Mouse (Mus musculus) hindbrain, embryonic 13.5 days (tissue): ENCODE results near the gene Adgrd1. TPM values are rescaled to one million over a fixed set of nuclear protein-coding genes. Genes with fewer than 3 reads are reported as not detected.

Source experiments
- ATAC-seq: fragments of 200-750 bp; cut with Nextera tagmentation; 2 replicates; pipeline ENCODE4 v1.8.0; 2017; ENCODE audit warnings: moderate TSS enrichment; ENCODE audit not compliant: low FRiP score
- H3K27ac ChIP-seq: fragments of 300-500 bp; sonication (generic); 2 replicates; pipeline ENCODE4 v1.5.1; 2015; ENCODE audit warnings: inconsistent platforms, mild to moderate bottlenecking, moderate library complexity
- H3K27me3 ChIP-seq: fragments of 300-500 bp; sonication (generic); 2 replicates; pipeline ENCODE4 v1.6.1; 2015; ENCODE audit warnings: mild to moderate bottlenecking, inconsistent platforms
- H3K36me3 ChIP-seq: fragments of 300-500 bp; sonication (generic); 2 replicates; pipeline ENCODE4 v1.6.1; 2015; ENCODE audit warnings: mild to moderate bottlenecking, inconsistent platforms
- H3K4me1 ChIP-seq: fragments of 300-500 bp; sonication (generic); replicated peaks from 2 replicates; pipeline ENCODE4 v1.6.1; 2015; ENCODE audit warnings: inconsistent platforms
- H3K4me2 ChIP-seq: fragments of 300-500 bp; sonication (generic); 2 replicates; pipeline ENCODE4 v1.6.1; 2015; ENCODE audit warnings: inconsistent platforms, mild to moderate bottlenecking, moderate library complexity
- H3K4me3 ChIP-seq: fragments of 300-500 bp; sonication (generic); 2 replicates; pipeline ENCODE4 v1.5.1; 2015; ENCODE audit warnings: mild to moderate bottlenecking, inconsistent platforms
- H3K9ac ChIP-seq: fragments of 300-500 bp; sonication (generic); 2 replicates; pipeline ENCODE4 v1.6.1; 2015; ENCODE audit warnings: mild to moderate bottlenecking, inconsistent platforms
- H3K9me3 ChIP-seq: fragments of 300-500 bp; sonication (generic); 2 replicates; pipeline ENCODE4 v1.6.1; 2016; ENCODE audit warnings: inconsistent platforms
- WGBS: fragments of 180-500 bp; shearing (Covaris S2); methylation state at CpG from one replicate; pipeline ENCODE4 v1.1.7; 2015; 5-methylcytosine and 5-hydroxymethylcytosine counted together
- polyA plus RNA-seq: library from polyadenylated mRNA; unstranded; fragments of >200 nt; fragmentation: Nextera tagmentation; extraction: Ambion mirVana; gene quantifications from 2 replicates; pipeline ENCODE4 v1.2.1, GENCODE M21; 2015

Adgrd1 gene
- polyA plus RNA-seq, 1 experiment from 2014 or later = 0.14 TPM

DNA sequence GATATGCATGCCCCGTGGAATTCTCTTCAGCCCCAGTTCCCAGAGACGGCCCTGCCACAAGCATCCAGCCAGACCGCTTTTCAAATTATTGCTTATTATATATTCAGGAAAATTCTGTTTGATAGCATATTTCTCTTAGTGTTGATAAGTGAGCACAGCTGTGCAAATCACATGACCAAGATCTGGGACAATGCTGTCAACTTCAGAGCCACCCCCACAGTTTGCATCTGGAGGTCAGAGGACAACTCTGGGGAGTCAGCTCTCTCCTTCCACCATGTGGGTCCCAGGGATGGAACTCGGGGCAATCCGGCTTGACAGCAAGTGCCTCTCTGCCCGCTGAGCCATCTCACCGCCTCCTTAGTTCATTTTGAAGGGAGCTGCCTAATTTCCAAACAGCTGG lies 69.0 kb downstream of the Adgrd1 start:
- Histone ChIP-seq H3K9ac (no peak overlapping the region), H3K9me3 (no peaks in the 10 kb centered on the region), H3K4me1 (peaks cover 14% of the 10 kb centered on the region), H3K4me3 (no peak overlapping the region), H3K27me3 (no peaks in the 10 kb centered on the region), H3K4me2 (no peak overlapping the region), H3K27ac (no peak overlapping the region), H3K36me3 (no peaks in the 10 kb centered on the region)
- 78% methylated on average over 7 of the region's 7 CpGs for WGBS
- no peak for ATAC-seq

DNA sequence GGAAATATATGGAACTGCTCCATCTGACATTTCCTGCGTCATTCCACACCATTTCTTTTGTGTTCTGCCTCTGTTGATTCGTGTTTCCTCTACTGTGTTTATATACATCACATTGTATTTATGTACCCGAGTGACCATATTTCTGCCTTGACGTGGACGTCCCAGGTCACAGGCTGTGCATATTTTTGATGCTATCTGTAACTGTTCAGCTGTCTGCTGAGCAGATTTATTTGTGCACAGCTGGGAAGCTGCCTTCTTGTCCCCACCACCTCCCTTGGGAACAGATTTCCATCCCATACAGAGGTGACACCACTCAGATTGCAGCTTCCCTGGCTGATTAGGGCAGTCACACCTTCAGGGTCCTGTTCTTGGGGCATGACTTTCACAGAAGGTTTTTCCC lies 72.5 kb downstream of the Adgrd1 start:
- no peak for ATAC-seq
- no peaks in the 10 kb centered on the region for H3K36me3 ChIP-seq

DNA sequence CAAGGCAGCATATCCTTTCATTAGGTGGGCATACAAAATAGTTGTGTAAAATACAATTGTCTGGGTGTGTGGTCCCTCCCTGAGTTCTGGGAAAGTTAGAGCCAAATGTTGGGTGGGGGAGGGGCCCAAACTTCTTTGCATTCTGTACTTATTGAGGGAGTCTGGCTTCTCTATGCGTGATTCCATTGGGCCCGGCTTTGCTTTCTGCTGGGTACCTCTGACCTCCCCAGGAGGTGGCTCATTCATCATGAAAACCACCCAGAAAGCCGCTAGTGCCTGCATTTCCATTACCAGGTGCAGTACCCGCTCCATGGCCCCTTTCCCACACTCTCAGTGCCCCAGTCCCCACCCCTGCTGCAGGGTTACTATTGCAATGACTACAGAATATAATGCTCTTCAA lies 73.0 kb downstream of the Adgrd1 start:
- no peaks in the 10 kb centered on the region for H3K9me3 ChIP-seq
- H3K4me1 ChIP-seq = peaks cover 14% of the 10 kb centered on the region
- H3K27ac ChIP-seq = no peak overlapping the region
- H3K9ac ChIP-seq = no peak overlapping the region
- no peaks in the 10 kb centered on the region for H3K36me3 ChIP-seq
- H3K27me3 ChIP-seq = no peaks in the 10 kb centered on the region
- ATAC-seq = no peak
- WGBS = 7% methylated on average over 4 of the region's 4 CpGs
- H3K4me2 ChIP-seq = no peak overlapping the region
- H3K4me3 ChIP-seq = no peak overlapping the region

More for the DNA sequence above, 72.5 kb downstream of the Adgrd1 start:
- no peaks in the 10 kb centered on the region for H3K9me3 ChIP-seq
- H3K27ac ChIP-seq = no peak overlapping the region; the same call in 1 of the 2 replicates
- H3K4me3 ChIP-seq = no peak overlapping the region
- H3K4me1 ChIP-seq = peaks cover 14% of the 10 kb centered on the region
- no peak overlapping the region for H3K4me2 ChIP-seq
- H3K27me3 ChIP-seq = no peaks in the 10 kb centered on the region
- 38% methylated on average over 5 of the region's 5 CpGs for WGBS
- no peak overlapping the region for H3K9ac ChIP-seq

DNA sequence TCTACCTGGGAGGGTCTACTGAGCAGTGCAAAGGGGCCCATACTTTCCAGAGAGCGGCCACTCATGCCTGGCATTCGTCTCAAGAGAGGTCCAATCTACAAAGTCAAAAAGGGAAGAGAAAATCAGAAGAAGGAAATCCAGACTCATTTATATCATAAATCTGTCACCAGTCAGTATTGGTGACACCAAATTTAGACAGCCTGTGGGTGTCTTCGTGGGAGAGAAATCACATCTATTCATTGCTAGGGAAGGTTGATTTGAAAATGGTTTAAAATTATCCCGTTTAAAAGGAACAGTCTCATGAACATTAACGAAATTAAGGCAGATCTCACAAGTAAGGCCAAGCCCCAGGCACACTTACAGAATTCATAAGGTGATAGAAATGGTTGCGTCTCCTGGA lies 76.0 kb downstream of the Adgrd1 start:
- ATAC-seq = no peak
- Histone ChIP-seq H3K4me1 (peaks cover 14% of the 10 kb centered on the region), H3K4me2 (no peak overlapping the region), H3K4me3 (no peak overlapping the region), H3K27me3 (0 out of 2 replicates have a peak, but pooled peaks cover 9% of the 10 kb centered on the region), H3K9ac (no peak overlapping the region), H3K36me3 (no peaks in the 10 kb centered on the region), H3K9me3 (no peaks in the 10 kb centered on the region), H3K27ac (no peak overlapping the region)
- 92% methylated on average over 6 of the region's 6 CpGs for WGBS

DNA sequence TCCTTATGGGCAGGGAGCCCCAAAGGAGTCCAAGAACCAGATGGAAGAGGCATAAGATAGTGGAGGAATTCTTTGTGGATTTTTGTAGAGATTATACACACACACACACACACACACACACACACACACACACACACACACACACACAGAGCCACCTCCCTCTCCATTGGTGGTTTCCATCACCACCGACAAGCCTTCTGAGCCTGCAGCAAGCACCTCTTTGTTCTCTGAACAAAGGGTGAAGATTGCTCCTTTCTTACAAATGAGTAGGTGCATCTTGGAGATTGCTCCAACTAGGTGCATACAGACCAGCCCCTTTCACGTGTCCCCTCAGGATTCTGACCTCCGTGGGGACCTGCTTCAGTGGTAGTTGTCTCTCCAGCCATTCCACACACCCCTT lies 79.4 kb downstream of the Adgrd1 start:
- no peak overlapping the region for H3K4me3 ChIP-seq
- no peak for ATAC-seq

DNA sequence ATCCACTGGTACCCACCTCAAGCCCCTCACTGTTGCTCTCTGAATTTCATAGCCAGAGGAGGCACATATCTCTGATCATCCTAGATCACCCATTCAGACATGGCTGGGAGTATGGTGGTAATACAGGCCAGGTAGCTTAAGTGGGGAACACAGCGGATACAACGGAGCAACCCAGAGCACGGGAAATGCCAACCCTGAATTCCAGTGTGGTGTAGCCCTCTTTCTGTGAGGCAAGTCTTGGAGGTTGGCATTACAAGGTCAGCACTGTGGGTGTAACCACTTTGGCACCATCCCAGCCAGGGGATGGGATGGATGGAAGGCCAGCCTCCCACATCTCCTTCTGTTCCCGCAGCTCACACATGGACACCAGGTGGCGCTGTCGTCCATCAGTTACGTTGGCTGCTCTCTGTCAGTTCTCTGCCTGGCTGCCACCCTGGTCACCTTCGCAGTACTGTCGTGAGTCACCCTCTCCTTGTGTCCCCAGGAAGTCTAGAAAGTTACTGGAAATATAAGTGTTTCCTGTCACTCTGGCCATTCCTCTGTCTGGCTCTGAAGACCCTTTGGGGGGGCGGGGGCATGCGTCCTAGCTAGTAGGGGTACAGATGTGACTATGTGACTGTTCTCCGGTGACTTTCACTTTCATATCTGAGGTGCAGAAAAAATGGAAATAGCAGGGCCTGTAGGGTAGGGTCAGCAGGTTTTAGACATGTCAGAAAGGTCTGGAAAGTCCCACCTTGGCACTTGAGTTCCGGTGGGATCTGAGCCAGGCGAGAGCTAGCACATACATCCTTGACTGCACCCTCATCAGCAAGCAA lies 81.4 kb downstream of the Adgrd1 start:
- peaks cover 12% of the 10 kb centered on the region for H3K4me1 ChIP-seq
- peaks cover 21% of the 10 kb centered on the region; the same call in 1 of the 2 replicates for H3K27me3 ChIP-seq
- no peaks in the 10 kb centered on the region for H3K36me3 ChIP-seq
- no peak overlapping the region for H3K4me2 ChIP-seq
- no peak overlapping the region for H3K9ac ChIP-seq
- no peaks in the 10 kb centered on the region for H3K9me3 ChIP-seq
- 51% methylated on average over 14 of the region's 14 CpGs for WGBS
- ATAC-seq = peak; percentile 58
- no peak overlapping the region for H3K27ac ChIP-seq
- H3K4me3 ChIP-seq = no peak overlapping the region

More for the DNA sequence above, 79.4 kb downstream of the Adgrd1 start:
- WGBS = 13% methylated on average over 3 of the region's 3 CpGs
- Histone ChIP-seq H3K27me3 (peaks cover 17% of the 10 kb centered on the region; the same call in 1 of the 2 replicates), H3K4me2 (no peak overlapping the region), H3K27ac (no peak overlapping the region), H3K36me3 (no peaks in the 10 kb centered on the region), H3K9ac (no peak overlapping the region), H3K9me3 (no peaks in the 10 kb centered on the region), H3K4me1 (no peaks in the 10 kb centered on the region)

DNA sequence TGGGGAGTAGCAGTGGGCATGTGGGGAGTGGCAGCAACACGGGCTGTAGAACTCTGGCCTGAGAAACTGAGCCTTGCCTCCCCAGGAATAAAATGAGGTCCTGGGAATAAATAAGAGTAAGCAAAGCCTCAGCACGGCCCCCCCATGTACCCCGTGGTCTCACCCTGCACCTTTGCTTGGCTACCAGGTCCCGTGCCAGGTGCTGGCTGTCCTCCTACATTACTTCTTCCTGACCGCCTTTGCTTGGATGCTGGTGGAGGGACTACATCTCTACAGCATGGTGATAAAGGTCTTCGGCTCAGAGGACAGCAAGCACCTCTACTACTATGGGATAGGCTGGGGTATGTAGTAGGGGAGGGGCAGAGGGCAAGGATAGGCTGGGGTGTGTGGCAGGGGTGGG lies 82.8 kb downstream of the Adgrd1 start:
- peaks cover 23% of the 10 kb centered on the region for H3K4me1 ChIP-seq
- H3K9ac ChIP-seq = no peak overlapping the region
- no peaks in the 10 kb centered on the region for H3K36me3 ChIP-seq
- WGBS = 91% methylated on average over 6 of the region's 6 CpGs
- peaks cover 21% of the 10 kb centered on the region; the same call in 1 of the 2 replicates for H3K27me3 ChIP-seq
- H3K4me3 ChIP-seq = no peak overlapping the region
- no peak overlapping the region for H3K27ac ChIP-seq
- ATAC-seq = no peak
- no peak overlapping the region for H3K4me2 ChIP-seq
- no peaks in the 10 kb centered on the region for H3K9me3 ChIP-seq

DNA sequence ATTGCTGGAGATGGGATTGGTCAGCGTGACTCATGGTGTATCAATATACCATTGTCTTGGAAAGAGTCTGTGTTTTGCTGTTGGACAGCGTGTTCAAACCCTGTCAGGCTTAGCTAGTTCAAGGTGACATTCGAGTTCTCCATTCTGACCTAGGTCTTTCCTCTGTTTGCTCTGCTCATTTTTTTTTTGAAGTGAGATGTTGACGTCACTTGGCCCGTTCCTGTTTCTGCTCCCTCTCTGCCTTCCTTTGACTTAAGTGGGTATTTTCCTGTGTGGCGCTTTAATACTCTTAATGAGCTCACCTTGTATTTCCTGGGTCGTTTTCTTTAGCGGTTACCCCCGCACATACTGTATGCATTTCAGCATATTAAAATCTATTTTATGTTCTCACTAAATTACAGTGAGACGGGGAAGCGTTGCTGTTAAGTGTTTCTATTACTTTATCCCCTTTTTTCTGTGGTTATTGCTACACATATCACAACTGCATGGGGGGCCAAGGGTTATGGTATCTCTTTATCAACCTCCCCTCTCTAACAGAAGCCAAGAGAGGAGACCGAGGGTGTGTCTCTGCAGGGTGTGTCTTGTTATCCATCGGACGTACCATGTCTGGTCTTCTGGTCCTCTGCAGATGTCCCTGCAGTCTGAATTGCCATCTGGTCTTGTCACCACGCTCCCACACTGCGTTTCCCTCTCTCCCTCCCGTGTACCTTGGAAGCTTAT lies 83.6 kb downstream of the Adgrd1 start:
- Histone ChIP-seq H3K4me2 (no peak overlapping the region), H3K36me3 (no peaks in the 10 kb centered on the region), H3K4me3 (no peak overlapping the region), H3K27me3 (peaks cover 21% of the 10 kb centered on the region; the same call in 1 of the 2 replicates), H3K9ac (no peak overlapping the region), H3K27ac (no peak overlapping the region), H3K9me3 (no peaks in the 10 kb centered on the region), H3K4me1 (peaks cover 23% of the 10 kb centered on the region)
- WGBS = 85% methylated on average over 17 of the region's 17 CpGs
- no peak for ATAC-seq

DNA sequence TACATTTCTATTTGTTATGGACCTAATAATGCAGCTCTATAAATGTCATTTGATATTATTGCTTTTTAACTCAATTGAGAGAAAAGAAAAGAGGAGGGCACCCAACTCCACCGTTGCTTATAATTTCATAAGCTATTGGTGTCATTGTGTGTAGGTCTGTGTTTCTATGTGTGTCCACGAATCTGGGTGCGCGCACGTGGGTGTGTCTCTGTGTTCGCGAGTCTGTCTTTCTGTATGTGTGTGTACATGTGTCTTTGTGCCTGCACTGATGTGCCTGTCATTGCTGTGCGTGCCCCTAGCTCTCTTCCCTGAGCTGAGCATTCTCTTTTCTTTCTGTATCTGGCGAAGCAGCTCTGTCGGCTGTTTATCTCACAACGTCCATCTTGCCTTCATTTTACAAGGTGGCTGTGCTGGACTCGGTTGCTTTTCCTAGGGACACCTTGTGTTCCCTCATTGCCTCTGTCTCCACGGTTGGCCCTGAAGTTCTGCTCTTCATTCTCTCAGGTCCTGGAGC lies 84.2 kb downstream of the Adgrd1 start:
- Histone ChIP-seq H3K27me3 (peaks cover 17% of the 10 kb centered on the region; the same call in 1 of the 2 replicates), H3K4me1 (peaks cover 23% of the 10 kb centered on the region)
- 86% methylated on average over 13 of the region's 13 CpGs for WGBS

DNA sequence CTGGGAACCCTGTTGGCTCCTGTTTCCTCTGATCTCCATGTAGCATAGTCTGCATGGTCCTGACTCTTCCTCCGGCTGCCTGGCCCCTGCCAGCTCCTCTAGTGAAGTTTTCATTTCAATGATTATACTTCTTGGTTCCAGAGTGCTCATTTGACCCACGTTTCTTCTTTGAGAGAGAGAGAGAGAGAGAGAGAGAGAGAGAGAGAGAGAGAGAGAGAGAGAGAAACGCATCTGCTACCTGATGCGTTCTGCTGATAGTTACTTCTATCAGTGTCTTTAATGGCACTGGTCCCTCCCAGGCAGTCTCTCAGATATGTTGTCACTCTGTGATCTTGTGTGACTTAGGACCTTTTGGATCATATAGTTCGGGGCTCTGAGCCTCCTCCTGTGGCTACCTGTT lies 84.9 kb downstream of the Adgrd1 start:
- H3K4me2 ChIP-seq = no peak overlapping the region
- H3K27me3 ChIP-seq = peaks cover 17% of the 10 kb centered on the region; the same call in 1 of the 2 replicates
- H3K9me3 ChIP-seq = no peaks in the 10 kb centered on the region
- H3K27ac ChIP-seq = no peak overlapping the region
- H3K4me1 ChIP-seq = peaks cover 23% of the 10 kb centered on the region
- ATAC-seq = no peak
- 74% methylated on average over 5 of the region's 5 CpGs for WGBS
- no peak overlapping the region for H3K9ac ChIP-seq
- H3K36me3 ChIP-seq = no peaks in the 10 kb centered on the region
- no peak overlapping the region for H3K4me3 ChIP-seq

More for the DNA sequence above, 84.2 kb downstream of the Adgrd1 start:
- Histone ChIP-seq H3K9ac (no peak overlapping the region), H3K27ac (no peak overlapping the region), H3K4me3 (no peak overlapping the region), H3K36me3 (no peaks in the 10 kb centered on the region), H3K4me2 (no peak overlapping the region), H3K9me3 (no peaks in the 10 kb centered on the region)
- ATAC-seq = no peak

DNA sequence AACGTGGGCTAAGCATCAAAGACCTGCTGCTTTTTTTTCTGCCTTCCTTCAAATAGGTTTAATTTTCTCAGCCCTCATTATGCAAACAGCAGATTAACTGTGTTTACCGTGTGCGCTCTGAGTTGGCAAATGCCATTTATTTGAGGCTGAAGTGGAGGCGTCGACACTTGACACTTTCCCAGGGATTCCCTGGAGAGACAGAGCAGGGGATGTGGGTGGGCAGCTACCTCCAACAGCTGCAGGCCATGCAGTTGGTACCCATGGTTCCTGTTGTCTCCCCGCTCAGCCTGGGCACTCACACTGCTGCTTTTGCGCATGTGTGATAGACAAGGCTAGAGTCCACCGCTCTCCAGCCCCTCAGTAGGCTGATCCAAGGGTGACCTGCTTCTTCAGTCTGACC lies 86.0 kb downstream of the Adgrd1 start:
- ATAC-seq = no peak
- Histone ChIP-seq H3K4me3 (no peak overlapping the region), H3K36me3 (no peaks in the 10 kb centered on the region), H3K27ac (no peak overlapping the region), H3K9ac (no peak overlapping the region), H3K27me3 (peaks cover 12% of the 10 kb centered on the region; the same call in 1 of the 2 replicates), H3K4me2 (no peak overlapping the region), H3K9me3 (no peaks in the 10 kb centered on the region), H3K4me1 (peaks cover 23% of the 10 kb centered on the region)
- WGBS = 35% methylated on average over 8 of the region's 8 CpGs

DNA sequence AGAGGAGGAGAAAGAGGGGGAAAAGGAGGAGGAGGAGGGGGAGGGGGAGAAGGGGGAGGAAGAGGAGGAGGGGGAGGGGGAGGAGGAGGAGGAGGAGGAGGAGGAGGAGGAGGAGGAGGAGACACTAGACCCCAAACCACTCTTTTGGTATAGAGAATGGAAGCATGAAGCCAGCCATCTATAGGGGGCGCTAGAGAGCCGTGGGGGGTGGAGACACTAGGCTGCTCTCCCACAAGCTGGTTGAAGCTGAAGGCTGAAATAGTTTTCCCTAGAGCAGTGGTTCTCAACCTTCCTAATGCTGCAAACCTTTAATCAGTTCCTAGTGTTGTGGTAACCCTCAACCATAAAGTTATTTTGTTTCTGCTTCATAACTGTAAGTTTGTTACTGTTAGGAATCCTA lies 89.7 kb downstream of the Adgrd1 start:
- Histone ChIP-seq H3K36me3 (no peaks in the 10 kb centered on the region), H3K9me3 (no peaks in the 10 kb centered on the region), H3K27ac (no peak overlapping the region), H3K27me3 (peaks cover 1% of the 10 kb centered on the region; the same call in 1 of the 2 replicates), H3K4me2 (no peak overlapping the region), H3K4me1 (peaks cover 38% of the 10 kb centered on the region), H3K4me3 (no peak overlapping the region), H3K9ac (no peak overlapping the region)
- WGBS = 4% methylated on average over 2 of the region's 2 CpGs
- no peak for ATAC-seq
